Mouse (Mus musculus) limb, embryonic 14.5 days (tissue): ENCODE measurements at regions not wholly inside any gene's neighbourhood (a gene's known extent, or its start where the extent isn't known, plus 50 kb on each side); places are given as distances from the start of the nearest gene placed in this dataset.
A peak's percentile ranks its signal among the peaks of the same experiment; 100 is the strongest.

Experiments used
- ATAC-seq: fragments of 200-750 bp; cut with Nextera tagmentation; 2 replicates; pipeline ENCODE4 v1.8.0; 2017; ENCODE audit warnings: low read depth, moderate number of reproducible peaks, moderate TSS enrichment; ENCODE audit not compliant: low FRiP score
- DNase-seq: peaks from one replicate; pipeline ENCODE4 v3.0.0-alpha.2; 2015; ENCODE audit warnings: low spot score
- H3K27ac ChIP-seq: fragments of 300-500 bp; sonication (generic); replicated peaks from 2 replicates; pipeline ENCODE4 v1.5.1; 2014; ENCODE audit warnings: low read depth, mild to moderate bottlenecking, low read length, moderate library complexity, mixed read lengths
- H3K27me3 ChIP-seq: fragments of 300-500 bp; sonication (generic); 2 replicates; pipeline ENCODE4 v1.6.1; 2014; ENCODE audit warnings: low read length, mixed read lengths; ENCODE audit not compliant: control insufficient read depth, insufficient read depth
- H3K36me3 ChIP-seq: fragments of 300-500 bp; sonication (generic); 2 replicates; pipeline ENCODE4 v1.6.1; 2014; ENCODE audit warnings: mild to moderate bottlenecking, low read length, moderate library complexity, mixed read lengths; ENCODE audit not compliant: control insufficient read depth, insufficient read depth
- H3K4me1 ChIP-seq: fragments of 300-500 bp; sonication (generic); 2 replicates; pipeline ENCODE4 v1.6.1; 2014; ENCODE audit warnings: antibody characterized with exemption, low read length, mixed read lengths; ENCODE audit not compliant: control insufficient read depth, insufficient read depth
- H3K4me2 ChIP-seq: fragments of 300-500 bp; sonication (generic); replicated peaks from 2 replicates; pipeline ENCODE4 v1.6.1; 2014; ENCODE audit warnings: low read depth, mild to moderate bottlenecking, low read length, moderate library complexity; ENCODE audit not compliant: severe bottlenecking
- H3K4me3 ChIP-seq: fragments of 300-500 bp; sonication (generic); replicated peaks from 2 replicates; pipeline ENCODE4 v1.5.1; 2014; ENCODE audit warnings: low read length
- H3K9ac ChIP-seq: fragments of 300-500 bp; sonication (generic); 2 replicates; pipeline ENCODE4 v1.6.1; 2014; ENCODE audit warnings: mild to moderate bottlenecking, low read depth, low read length, moderate library complexity; ENCODE audit not compliant: severe bottlenecking
- H3K9me3 ChIP-seq: fragments of 300-500 bp; sonication (generic); 2 replicates; pipeline ENCODE4 v1.6.1; 2016; ENCODE audit warnings: low read length; ENCODE audit not compliant: control insufficient read depth
- POLR2A ChIP-seq: fragments of 200-500 bp; IDR thresholded peaks from 2 replicates; pipeline ENCODE4 v1.8.0; 2012; ENCODE audit warnings: inconsistent platforms, mild to moderate bottlenecking, moderate library complexity, borderline replicate concordance; ENCODE audit not compliant: insufficient read depth, insufficient read length; ENCODE audit errors: extremely low read depth
- WGBS: fragments of 180-500 bp; shearing (Covaris S2); extraction: QIAGEN DNeasy Blood & Tissue Kit; methylation state at CpG from one replicate; pipeline ENCODE4 v1.1.7; 2014; 5-methylcytosine and 5-hydroxymethylcytosine counted together

GRCm38 (mm10) chr13:70989999-70990645 lies 148.5 kb upstream of the Adamts16 start:
- ATAC-seq = peak; percentile 63
- H3K9me3 ChIP-seq = no peaks in the 10 kb centered on the region
- DNase-seq = no peak
- 62% methylated on average over 10 of the region's 10 CpGs for WGBS
- H3K4me2 ChIP-seq = no peak overlapping the region
- TF ChIP-seq POLR2A = no peak
- H3K4me3 ChIP-seq = no peak overlapping the region
- no peak overlapping the region for H3K9ac ChIP-seq
- H3K4me1 ChIP-seq = no peaks in the 10 kb centered on the region
- H3K27ac ChIP-seq = no peak overlapping the region
- no peaks in the 10 kb centered on the region for H3K36me3 ChIP-seq
- no peaks in the 10 kb centered on the region for H3K27me3 ChIP-seq

GRCm38 (mm10) chr13:70979344-70979743 lies 137.7 kb upstream of the Adamts16 start:
- no peaks in the 10 kb centered on the region for H3K4me1 ChIP-seq
- no peak for ATAC-seq
- no peaks in the 10 kb centered on the region for H3K9me3 ChIP-seq
- H3K4me2 ChIP-seq = no peak overlapping the region
- no peak for TF ChIP-seq POLR2A
- no peak overlapping the region for H3K4me3 ChIP-seq
- H3K9ac ChIP-seq = no peak overlapping the region
- H3K27ac ChIP-seq = no peak overlapping the region
- WGBS = 88% methylated on average over 1 of the region's 1 CpGs
- no peak for DNase-seq
- no peaks in the 10 kb centered on the region for H3K27me3 ChIP-seq
- no peaks in the 10 kb centered on the region for H3K36me3 ChIP-seq

- DNase-seq (no peak), ATAC-seq (no peak)
- H3K36me3 ChIP-seq = no peaks in the 10 kb centered on the region
- H3K9me3 ChIP-seq = no peaks in the 10 kb centered on the region
- no peak overlapping the region for H3K4me3 ChIP-seq
- no peaks in the 10 kb centered on the region for H3K4me1 ChIP-seq
- H3K27ac ChIP-seq = no peak overlapping the region
- no peaks in the 10 kb centered on the region for H3K27me3 ChIP-seq
- no peak overlapping the region for H3K4me2 ChIP-seq
- 65% methylated on average over 5 of the region's 5 CpGs for WGBS
- TF ChIP-seq POLR2A = no peak
- no peak overlapping the region for H3K9ac ChIP-seq
These were observed 137.1 kb upstream of the Adamts16 start for GRCm38 (mm10) chr13:70978547-70979307.

- no peaks in the 10 kb centered on the region for H3K36me3 ChIP-seq
- H3K27ac ChIP-seq = no peak overlapping the region
- 20% methylated on average over 9 of the region's 9 CpGs for WGBS
- ATAC-seq (no peak), DNase-seq (no peak)
- H3K4me3 ChIP-seq = no peak overlapping the region
- no peaks in the 10 kb centered on the region for H3K9me3 ChIP-seq
- H3K4me2 ChIP-seq = no peak overlapping the region
- no peak for TF ChIP-seq POLR2A
- H3K9ac ChIP-seq = no peak overlapping the region
- H3K4me1 ChIP-seq = no peaks in the 10 kb centered on the region; the same call in 1 of the 2 replicates
- no peaks in the 10 kb centered on the region for H3K27me3 ChIP-seq
These were observed 128.0 kb upstream of the Adamts16 start for GRCm38 (mm10) chr13:70969596-70969995.

- Histone ChIP-seq H3K9ac (no peak overlapping the region), H3K4me2 (no peak overlapping the region), H3K4me3 (no peak overlapping the region), H3K36me3 (no peaks in the 10 kb centered on the region), H3K9me3 (no peaks in the 10 kb centered on the region), H3K27me3 (no peaks in the 10 kb centered on the region), H3K27ac (no peak overlapping the region), H3K4me1 (no peaks in the 10 kb centered on the region; the same call in 1 of the 2 replicates)
- DNase-seq = no peak
- ATAC-seq = no peak
- 40% methylated on average over 3 of the region's 3 CpGs for WGBS
- TF ChIP-seq POLR2A = no peak
These were observed 126.2 kb upstream of the Adamts16 start for GRCm38 (mm10) chr13:70967781-70968180.
